In genomic region chr15:101192651-101193050, GRCm38 (mm10) we compare ENCODE assay signal across 20 mouse cellular contexts. TPM values are rescaled to one million over a fixed set of nuclear protein-coding genes. Genes with fewer than 3 reads are reported as not detected.
A peak's percentile ranks its signal among the peaks of the same experiment; 100 is the strongest.
DNase-seq lines count a peak whose midpoint lies in the region; ATAC-seq and TF ChIP-seq lines count a peak whose summit lies in the region.
"Had no signal": no experiment of that assay in that cellular context is flagged by ENCODE, and none has a peak within 500 bp of the region (broad histone marks: within the 10 kb centered on the region; RNA-seq: fewer than 3 reads in every experiment).

No protein-coding gene starts in this region.

- no peaks in the 10 kb centered on the region for H3K9me3 ChIP-seq in forebrain, postnatal 0 days (ENCODE audit: low read length)
- H3K9me3 ChIP-seq in forebrain, embryonic 13.5 days (replicated peaks) = no peaks in the 10 kb centered on the region
- H3K9me3 ChIP-seq in heart, embryonic 14.5 days (ENCODE audit: control insufficient read depth, low read length) = no peaks in the 10 kb centered on the region
- no peaks in the 10 kb centered on the region for H3K9me3 ChIP-seq in kidney, embryonic 15.5 days (replicated peaks)
- H3K9me3 ChIP-seq in midbrain, embryonic 13.5 days = no peaks in the 10 kb centered on the region
- no peaks in the 10 kb centered on the region for H3K9me3 ChIP-seq in midbrain, postnatal 0 days (ENCODE audit: low read length)
- H3K9me3 ChIP-seq: embryonic facial prominence, embryonic 10.5 days; limb, embryonic 13.5 days; lung, embryonic 15.5 days; midbrain, embryonic 15.5 days had no signal

- intact Hi-C loops in heart, postnatal 25 days (cut with DNase I) = no loop called here

- H3K4me1 ChIP-seq in forebrain, postnatal 0 days (ENCODE audit: insufficient read depth) = no peaks in the 10 kb centered on the region
- H3K4me1 ChIP-seq in forebrain, embryonic 13.5 days = peaks cover 44% of the 10 kb centered on the region
- H3K4me1 ChIP-seq in heart, embryonic 14.5 days (ENCODE audit: control insufficient read depth in 2 of 2, insufficient read depth in 2 of 2, low read length in 2 of 2) = peaks cover 34 to 54% of the 10 kb centered on the region in 2 experiments
- H3K4me1 ChIP-seq in kidney, embryonic 15.5 days = peaks cover 72% of the 10 kb centered on the region
- H3K4me1 ChIP-seq in midbrain, embryonic 13.5 days (replicated peaks) = peaks cover 46% of the 10 kb centered on the region
- no peaks in the 10 kb centered on the region for H3K4me1 ChIP-seq in midbrain, postnatal 0 days (ENCODE audit: insufficient read depth, low read length)

- no peaks in the 10 kb centered on the region for H3K27me3 ChIP-seq in forebrain, postnatal 0 days (ENCODE audit: insufficient read depth, low read length)
- peaks cover 4% of the 10 kb centered on the region for H3K27me3 ChIP-seq in forebrain, embryonic 13.5 days
- no peaks in the 10 kb centered on the region for H3K27me3 ChIP-seq in heart, embryonic 14.5 days (ENCODE audit: control insufficient read depth, insufficient read depth, low read length)
- no peaks in the 10 kb centered on the region for H3K27me3 ChIP-seq in kidney, embryonic 15.5 days
- H3K27me3 ChIP-seq in midbrain, embryonic 13.5 days = no peaks in the 10 kb centered on the region
- H3K27me3 ChIP-seq in midbrain, postnatal 0 days (ENCODE audit: insufficient read depth, low read length) = no peaks in the 10 kb centered on the region
- H3K27me3 ChIP-seq: limb, embryonic 13.5 days; lung, embryonic 15.5 days; midbrain, embryonic 15.5 days had no signal

- no peak overlapping the region for H3K9ac ChIP-seq in forebrain, postnatal 0 days
- H3K9ac ChIP-seq in forebrain, embryonic 13.5 days = no peak overlapping the region
- peak overlapping the region; percentile 60; the same call in 1 of the 2 replicates for H3K9ac ChIP-seq in heart, embryonic 14.5 days (ENCODE audit: low read length)
- H3K9ac ChIP-seq in kidney, embryonic 15.5 days = no peak overlapping the region
- H3K9ac ChIP-seq in midbrain, embryonic 13.5 days (replicated peaks) = no peak overlapping the region
- H3K9ac ChIP-seq in midbrain, postnatal 0 days (replicated peaks; ENCODE audit: low read length, poor library complexity, severe bottlenecking) = no peak overlapping the region
- H3K9ac ChIP-seq: limb, embryonic 13.5 days; liver, embryonic 14.5 days; lung, embryonic 15.5 days; midbrain, embryonic 15.5 days had no signal

- WGBS in forebrain, postnatal 0 days = 83% methylated on average over 7 of the region's 7 CpGs
- WGBS in forebrain, embryonic 13.5 days = 80% methylated on average over 7 of the region's 7 CpGs
- whole genome bisulfite sequencing in heart, embryonic 14.5 days = 55% methylated on average over 7 of the region's 7 CpGs
- WGBS in kidney, embryonic 15.5 days = 91% methylated on average over 7 of the region's 7 CpGs
- 81% methylated on average over 7 of the region's 7 CpGs for WGBS in midbrain, embryonic 13.5 days
- WGBS in midbrain, postnatal 0 days = 83% methylated on average over 7 of the region's 7 CpGs

- DNase-seq in forebrain, postnatal 0 days = no peak
- DNase-seq in heart, postnatal 25 days (ENCODE audit: low spot score) = no peak
- no peak for DNase-seq in kidney, adult 18-20 months
- DNase-seq in midbrain, postnatal 0 days (ENCODE audit: low spot score) = no peak
- DNase-seq: adrenal gland, postnatal 10 days; cerebellum, adult 9-10 months; kidney, adult 11 months; kidney, postnatal 25 days; right cerebral cortex, postnatal 4 days had no signal

- H3K36me3 ChIP-seq in forebrain, postnatal 0 days (ENCODE audit: insufficient read depth) = peaks cover 23% of the 10 kb centered on the region
- H3K36me3 ChIP-seq in forebrain, embryonic 13.5 days (ENCODE audit: poor library complexity, severe bottlenecking) = peaks cover 35% of the 10 kb centered on the region
- H3K36me3 ChIP-seq in heart, embryonic 14.5 days (ENCODE audit: control insufficient read depth, insufficient read depth, low read length) = peaks cover 38% of the 10 kb centered on the region
- H3K36me3 ChIP-seq in kidney, embryonic 15.5 days = peaks cover 36% of the 10 kb centered on the region
- H3K36me3 ChIP-seq in midbrain, embryonic 13.5 days = peaks cover 38% of the 10 kb centered on the region
- H3K36me3 ChIP-seq in midbrain, postnatal 0 days (ENCODE audit: insufficient read depth, low read length) = peaks cover 26% of the 10 kb centered on the region
- H3K36me3 ChIP-seq: G1E had no signal

- no peak overlapping the region for H3K4me2 ChIP-seq in forebrain, postnatal 0 days (ENCODE audit: low read depth)
- H3K4me2 ChIP-seq in forebrain, embryonic 13.5 days = no peak overlapping the region
- H3K4me2 ChIP-seq in heart, embryonic 14.5 days (ENCODE audit: low read length) = peak overlapping the region; percentile 24; the same call in 1 of the 2 replicates
- no peak overlapping the region for H3K4me2 ChIP-seq in kidney, embryonic 15.5 days
- no peak overlapping the region for H3K4me2 ChIP-seq in midbrain, embryonic 13.5 days (replicated peaks)
- H3K4me2 ChIP-seq in midbrain, postnatal 0 days (ENCODE audit: low read depth, low read length, poor library complexity, severe bottlenecking) = no peak overlapping the region
- H3K4me2 ChIP-seq: limb, embryonic 13.5 days; lung, embryonic 15.5 days; midbrain, embryonic 15.5 days had no signal

- no peak for TF ChIP-seq CTCF in forebrain, postnatal 0 days (IDR thresholded peaks at IDR 0.05; ENCODE audit: low read depth)
- no peak for TF ChIP-seq CTCF in midbrain, postnatal 0 days (IDR thresholded peaks at IDR 0.05)

- peak overlapping the region; percentile 9; the same call in 1 of the 2 replicates for H3K27ac ChIP-seq in forebrain, postnatal 0 days (ENCODE audit: low read depth, low read length)
- no peak overlapping the region for H3K27ac ChIP-seq in forebrain, embryonic 13.5 days
- H3K27ac ChIP-seq in heart, embryonic 14.5 days (replicated peaks in 1 of 2; ENCODE audit: control insufficient read depth in 1 of 2, insufficient read depth in 1 of 2, low read depth in 2 of 2, low read length in 2 of 2) = peak overlapping the region; percentile 67 to 74; a peak in 3 of 4 replicates
- H3K27ac ChIP-seq in kidney, embryonic 15.5 days = peak overlapping the region; percentile 1; the same call in 1 of the 2 replicates
- H3K27ac ChIP-seq in midbrain, embryonic 13.5 days = 0 out of 2 replicates have a peak overlapping the region, but pooled peaks have one; percentile 21
- H3K27ac ChIP-seq in midbrain, postnatal 0 days (ENCODE audit: low read depth, low read length) = no peak overlapping the region
- H3K27ac ChIP-seq: embryonic facial prominence, embryonic 10.5 days; liver, embryonic 14.5 days; lung, embryonic 15.5 days; midbrain, embryonic 15.5 days had no signal

- no peak for ATAC-seq in forebrain, postnatal 0 days
- no peak for ATAC-seq in forebrain, embryonic 13.5 days
- no peak for ATAC-seq in heart, embryonic 14.5 days (ENCODE audit: insufficient number of reproducible peaks, insufficient read depth, low FRiP score, low read depth)
- ATAC-seq in kidney, embryonic 15.5 days (replicated peaks; ENCODE audit: low FRiP score) = no peak
- ATAC-seq in midbrain, embryonic 13.5 days = no peak
- no peak for ATAC-seq in midbrain, postnatal 0 days (ENCODE audit: low FRiP score)
- ATAC-seq: activated CD4-positive, CD25-positive, alpha-beta regulatory T cell, adult 4 months had no signal

- H3K4me3 ChIP-seq in forebrain, postnatal 0 days (ENCODE audit: low read depth, low read length) = no peak overlapping the region
- no peak overlapping the region for H3K4me3 ChIP-seq in forebrain, embryonic 13.5 days
- no peak overlapping the region for H3K4me3 ChIP-seq in heart, embryonic 14.5 days (ENCODE audit: control insufficient read depth in 1 of 2, insufficient read depth in 1 of 2, low read depth in 1 of 2, low read length in 2 of 2)
- no peak overlapping the region for H3K4me3 ChIP-seq in kidney, embryonic 15.5 days (replicated peaks)
- H3K4me3 ChIP-seq in midbrain, embryonic 13.5 days (replicated peaks) = no peak overlapping the region
- no peak overlapping the region for H3K4me3 ChIP-seq in midbrain, postnatal 0 days (ENCODE audit: low read depth, low read length)
- H3K4me3 ChIP-seq: embryonic facial prominence, embryonic 10.5 days; limb, embryonic 13.5 days; lung, embryonic 15.5 days; midbrain, embryonic 15.5 days had no signal

RNA-seq across cellular contexts. Expression of gene Acvr1b, which starts 18.8 kb away (rescaled TPM):
- total RNA-seq in forebrain, postnatal 0 days (2014; rRNA removed) = 74.2 and 80.4 TPM in 2 replicates
- polyA plus RNA-seq in forebrain, postnatal 0 days (2015; fragmentation: Nextera tagmentation; extraction: Ambion mirVana) = 13.2 and 17.4 TPM in 2 replicates
- 14.3 and 15.8 TPM in 2 replicates for polyA plus RNA-seq in forebrain, embryonic 13.5 days (2015; fragmentation: Nextera tagmentation; extraction: Ambion mirVana)
- 7.3 and 8.7 TPM in 2 replicates for polyA plus RNA-seq in heart, embryonic 14.5 days (2014; fragmentation: Nextera tagmentation; extraction: Ambion mirVana)
- 10 to 100 TPM; 11.7 to 14.5 TPM for total RNA-seq in heart, postnatal 25 days (2021)
- polyA plus RNA-seq in kidney, embryonic 15.5 days (2015; fragmentation: Nextera tagmentation; extraction: Ambion mirVana) = 6.2 and 6.4 TPM in 2 replicates
- 18.2 and 19.2 TPM in 2 replicates for polyA plus RNA-seq in midbrain, embryonic 13.5 days (2015; fragmentation: Nextera tagmentation; extraction: Ambion mirVana)
- 77.8 and 86.8 TPM in 2 replicates for total RNA-seq in midbrain, postnatal 0 days (2014; rRNA removed)
- 15.2 and 15.8 TPM in 2 replicates for polyA plus RNA-seq in midbrain, postnatal 0 days (2015; fragmentation: Nextera tagmentation; extraction: Ambion mirVana)
- polyA plus RNA-seq: G1E had no signal

RNA-seq across cellular contexts. Expression of gene Grasp, which starts 31.3 kb away (rescaled TPM):
- total RNA-seq in forebrain, postnatal 0 days (2014; rRNA removed) = 8.8 and 11.1 TPM in 2 replicates
- polyA plus RNA-seq in forebrain, postnatal 0 days (2015; fragmentation: Nextera tagmentation; extraction: Ambion mirVana) = 3.3 and 3.4 TPM in 2 replicates
- polyA plus RNA-seq in forebrain, embryonic 13.5 days (2015; fragmentation: Nextera tagmentation; extraction: Ambion mirVana) = 1.3 and 1.5 TPM in 2 replicates
- 3.8 and 5.5 TPM in 2 replicates for polyA plus RNA-seq in heart, embryonic 14.5 days (2014; fragmentation: Nextera tagmentation; extraction: Ambion mirVana)
- total RNA-seq in heart, postnatal 25 days (2021) = 10 to 100 TPM in 1 of 2 experiments, 1 to 10 TPM in 1; 9.4 to 12.3 TPM
- polyA plus RNA-seq in kidney, embryonic 15.5 days (2015; fragmentation: Nextera tagmentation; extraction: Ambion mirVana) = 4.7 TPM in 2 replicates
- 1.7 and 2.4 TPM in 2 replicates for polyA plus RNA-seq in midbrain, embryonic 13.5 days (2015; fragmentation: Nextera tagmentation; extraction: Ambion mirVana)
- total RNA-seq in midbrain, postnatal 0 days (2014; rRNA removed) = 6.3 and 7.7 TPM in 2 replicates
- 1.8 and 1.9 TPM in 2 replicates for polyA plus RNA-seq in midbrain, postnatal 0 days (2015; fragmentation: Nextera tagmentation; extraction: Ambion mirVana)
- polyA plus RNA-seq: activated CD4-positive, CD25-positive, alpha-beta regulatory T cell, adult 4 months had no signal

Comparison
In these comparisons a context has a peak if more than half of its experiments do, and no peak if none do; other contexts are left out.
1. H3K27ac ChIP-seq: peak in forebrain, postnatal 0 days (single experiment), heart, embryonic 14.5 days (2 of 2), kidney, embryonic 15.5 days (single experiment) and midbrain, embryonic 13.5 days (single experiment); none in forebrain, embryonic 13.5 days (single experiment) and midbrain, postnatal 0 days (single experiment).